ENCODE assay signal across 21 mouse cellular contexts in genomic region chr13:60595519-60595918, GRCm38 (mm10). TPM values are rescaled to one million over a fixed set of nuclear protein-coding genes. Genes with fewer than 3 reads are reported as not detected.
DNase-seq lines count a peak whose midpoint lies in the region; ATAC-seq and TF ChIP-seq lines count a peak whose summit lies in the region.
"Had no signal": no experiment of that assay in that cellular context is flagged by ENCODE, and none has a peak within 500 bp of the region (broad histone marks: within the 10 kb centered on the region; RNA-seq: fewer than 3 reads in every experiment).

No protein-coding gene starts in this region.

- H3K79me2 ChIP-seq in heart, adult 2 months (replicated peaks; ENCODE audit: control insufficient read depth, insufficient read depth, low read length), result no peaks in the 10 kb centered on the region
- no peaks in the 10 kb centered on the region for H3K79me2 ChIP-seq in liver, adult 2 months (ENCODE audit: control insufficient read depth, insufficient read depth, low read length)

- TF ChIP-seq CTCF in heart, adult 2 months (IDR thresholded peaks at IDR 0.05), result no peak
- no peak for TF ChIP-seq CTCF in liver, adult 2 months (IDR thresholded peaks at IDR 0.05; ENCODE audit: low read depth, low read length)

- H3K9me3 ChIP-seq in liver, embryonic 12.5 days (replicated peaks), result no peaks in the 10 kb centered on the region
- H3K9me3 ChIP-seq in embryonic facial prominence, embryonic 10.5 days, result no peaks in the 10 kb centered on the region
- H3K9me3 ChIP-seq: embryonic facial prominence, embryonic 12.5 days; heart, embryonic 10.5 days; hindbrain, embryonic 12.5 days had no signal

- 79% methylated on average over 6 of the region's 6 CpGs for WGBS in heart, adult 2 months
- 89% methylated on average over 6 of the region's 6 CpGs for WGBS in liver, adult 2 months
- 83% methylated on average over 6 of the region's 6 CpGs for WGBS in liver, embryonic 12.5 days (ENCODE audit: insufficient replicate concordance)
- 95% methylated on average over 6 of the region's 6 CpGs for WGBS in embryonic facial prominence, embryonic 10.5 days

- H3K4me3 ChIP-seq in heart, adult 2 months, result no peak overlapping the region
- H3K4me3 ChIP-seq in liver, adult 2 months (ENCODE audit: insufficient read depth, low read depth, low read length), result no peak overlapping the region
- no peak overlapping the region for H3K4me3 ChIP-seq in liver, embryonic 12.5 days
- no peak overlapping the region for H3K4me3 ChIP-seq in embryonic facial prominence, embryonic 10.5 days
- H3K4me3 ChIP-seq: embryonic facial prominence, embryonic 12.5 days; heart, embryonic 10.5 days; hindbrain, embryonic 12.5 days had no signal

- no peak overlapping the region for H3K4me2 ChIP-seq in liver, embryonic 12.5 days
- H3K4me2 ChIP-seq: embryonic facial prominence, embryonic 12.5 days; hindbrain, embryonic 12.5 days had no signal

- TF ChIP-seq EP300 in heart, adult 2 months (IDR thresholded peaks at IDR 0.05; ENCODE audit: insufficient read depth, low read depth, low read length), result no peak

- H3K4me1 ChIP-seq in heart, adult 2 months (ENCODE audit: control insufficient read depth, insufficient read depth, low read length), result peaks cover 3% of the 10 kb centered on the region
- no peaks in the 10 kb centered on the region; the same call in 1 of the 2 replicates for H3K4me1 ChIP-seq in liver, adult 2 months (ENCODE audit: control insufficient read depth, insufficient read depth, low read length)
- H3K4me1 ChIP-seq in liver, embryonic 12.5 days, result no peaks in the 10 kb centered on the region
- no peaks in the 10 kb centered on the region for H3K4me1 ChIP-seq in embryonic facial prominence, embryonic 10.5 days
- H3K4me1 ChIP-seq: embryonic facial prominence, embryonic 12.5 days; heart, embryonic 10.5 days; hindbrain, embryonic 12.5 days had no signal

- DNase-seq in heart, adult 2 months, result no peak
- no peak for DNase-seq in heart, postnatal 25 days (ENCODE audit: low spot score)
- DNase-seq in liver, adult 2 months (ENCODE audit: extremely low read depth, low read depth, low spot score), result peak; percentile 34
- DNase-seq in NIH3T3 (ENCODE audit: low read depth), result peak; percentile 6
- DNase-seq in adipocyte (ENCODE audit: low spot score), result peak; percentile 62
- DNase-seq in embryonic facial prominence, embryonic 10.5 days (ENCODE audit: low spot score), result no peak
- DNase-seq: adrenal gland, postnatal 10 days; cerebellum, adult 11 months; cerebellum, adult 8-10 months; cerebellum, postnatal 14 days; embryo, embryonic 11 days; gastrocnemius, postnatal 36 days; heart, postnatal 4 days had no signal

- peak overlapping the region; percentile 41 for H3K27ac ChIP-seq in heart, adult 2 months
- H3K27ac ChIP-seq in liver, adult 2 months (replicated peaks; ENCODE audit: insufficient read depth, low read depth, low read length), result no peak overlapping the region
- no peak overlapping the region for H3K27ac ChIP-seq in liver, embryonic 12.5 days
- no peak overlapping the region for H3K27ac ChIP-seq in embryonic facial prominence, embryonic 10.5 days (replicated peaks)
- H3K27ac ChIP-seq: embryonic facial prominence, embryonic 12.5 days; heart, embryonic 10.5 days; hindbrain, embryonic 12.5 days had no signal

- intact Hi-C loops in heart, adult 2 months (cut with DNase I), result no loop called here
- intact Hi-C loops in heart, postnatal 25 days (cut with DNase I), result no loop called here

- no peaks in the 10 kb centered on the region for H3K27me3 ChIP-seq in heart, adult 2 months (ENCODE audit: control insufficient read depth, insufficient read depth, low read length)
- H3K27me3 ChIP-seq in liver, adult 2 months (ENCODE audit: control insufficient read depth, insufficient read depth, low read length), result no peaks in the 10 kb centered on the region
- H3K27me3 ChIP-seq in liver, embryonic 12.5 days (replicated peaks), result no peaks in the 10 kb centered on the region; the same call in 1 of the 2 replicates
- H3K27me3 ChIP-seq in embryonic facial prominence, embryonic 10.5 days (replicated peaks; ENCODE audit: low read depth, poor library complexity, severe bottlenecking), result no peaks in the 10 kb centered on the region
- H3K27me3 ChIP-seq: embryonic facial prominence, embryonic 12.5 days; hindbrain, embryonic 12.5 days had no signal

- no peaks in the 10 kb centered on the region for H3K36me3 ChIP-seq in heart, adult 2 months (ENCODE audit: control insufficient read depth, insufficient read depth, low read length)
- no peaks in the 10 kb centered on the region for H3K36me3 ChIP-seq in liver, adult 2 months (ENCODE audit: control insufficient read depth, insufficient read depth, low read length)
- no peaks in the 10 kb centered on the region for H3K36me3 ChIP-seq in liver, embryonic 12.5 days
- H3K36me3 ChIP-seq in embryonic facial prominence, embryonic 10.5 days (replicated peaks), result no peaks in the 10 kb centered on the region
- H3K36me3 ChIP-seq: embryonic facial prominence, embryonic 12.5 days; heart, embryonic 10.5 days; hindbrain, embryonic 12.5 days had no signal

- no peak for TF ChIP-seq POLR2A in heart, adult 2 months (IDR thresholded peaks at IDR 0.05; ENCODE audit: insufficient read depth, low read depth, low read length)
- no peak for TF ChIP-seq POLR2A in liver, adult 2 months (IDR thresholded peaks at IDR 0.05; ENCODE audit: extremely low read depth, insufficient read depth, low read length)

- ATAC-seq in liver, embryonic 12.5 days, result no peak
- ATAC-seq: forebrain, embryonic 16.5 days; hindbrain, embryonic 16.5 days; inflammation-experienced regulatory T-cells, adult 6 months; intestine, postnatal 0 days had no signal

- no peak overlapping the region for H3K9ac ChIP-seq in heart, adult 2 months (ENCODE audit: low read depth, low read length)
- H3K9ac ChIP-seq in liver, adult 2 months (ENCODE audit: low read depth, low read length), result no peak overlapping the region
- no peak overlapping the region for H3K9ac ChIP-seq in liver, embryonic 12.5 days
- H3K9ac ChIP-seq: embryonic facial prominence, embryonic 12.5 days; hindbrain, embryonic 12.5 days had no signal

RNA-seq across cellular contexts. Expression of gene Dapk1, which starts 6.2 kb away (rescaled TPM):
- 10 to 100 TPM; 26.3 to 27.1 TPM for total RNA-seq in heart, adult 2 months (2021)
- 26.0 and 35.2 TPM in 2 replicates for polyA plus RNA-seq in heart, adult 2 months (2012; rRNA removed)
- total RNA-seq in heart, postnatal 25 days (2021), result 10 to 100 TPM; 24.5 to 29.5 TPM
- total RNA-seq in liver, adult 2 months (2014; rRNA removed), result 23.0 and 36.8 TPM in 2 replicates
- polyA plus RNA-seq in liver, adult 2 months (2012; rRNA removed), result 80.5 and 91.7 TPM in 2 replicates
- polyA plus RNA-seq in liver, embryonic 12.5 days (2016; fragmentation: Nextera tagmentation; extraction: Ambion mirVana), result 8.8 and 9.4 TPM in 2 replicates
- polyA plus RNA-seq in embryonic facial prominence, embryonic 10.5 days (2016; fragmentation: Nextera tagmentation; extraction: Ambion mirVana), result 20.0 and 20.9 TPM in 2 replicates

Comparison
In these comparisons a context has a peak if more than half of its experiments do, and no peak if none do; other contexts are left out.
1. DNase-seq: peak in liver, adult 2 months (single experiment), NIH3T3 (single experiment) and adipocyte (single experiment); none in heart, adult 2 months (0 of 2), heart, postnatal 25 days (single experiment) and embryonic facial prominence, embryonic 10.5 days (single experiment).